Mouse (Mus musculus) embryonic facial prominence, embryonic 15.5 days (tissue): ENCODE measurements around the gene Parp1. TPM values are rescaled to one million over a fixed set of nuclear protein-coding genes. Genes with fewer than 3 reads are reported as not detected.
"Not testable (repeated sequence)": the region's sequence is repeated elsewhere in the genome, so short reads cannot be mapped to it uniquely, and the experiment has no call there.

Source experiments
- ATAC-seq: fragments of 200-750 bp; cut with Nextera tagmentation; 2 replicates; pipeline ENCODE4 v1.8.0; 2017; ENCODE audit warnings: low read depth, moderate TSS enrichment; ENCODE audit not compliant: insufficient number of reproducible peaks, low FRiP score, low TSS enrichment
- H3K27ac ChIP-seq: fragments of 300-500 bp; sonication (generic); replicated peaks from 2 replicates; pipeline ENCODE4 v1.5.1; 2015; ENCODE audit warnings: mild to moderate bottlenecking, inconsistent platforms
- H3K27me3 ChIP-seq: fragments of 300-500 bp; sonication (generic); 2 replicates; pipeline ENCODE4 v1.6.1; 2015; ENCODE audit warnings: inconsistent platforms
- H3K36me3 ChIP-seq: fragments of 300-500 bp; sonication (generic); 2 replicates; pipeline ENCODE4 v1.6.1; 2015; ENCODE audit warnings: mild to moderate bottlenecking, inconsistent platforms
- H3K4me1 ChIP-seq: fragments of 300-500 bp; sonication (generic); 2 replicates; pipeline ENCODE4 v1.6.1; 2015; ENCODE audit warnings: inconsistent platforms
- H3K4me2 ChIP-seq: fragments of 300-500 bp; sonication (generic); replicated peaks from 2 replicates; pipeline ENCODE4 v1.6.1; 2015; ENCODE audit warnings: mild to moderate bottlenecking, inconsistent platforms
- H3K4me3 ChIP-seq: fragments of 300-500 bp; sonication (generic); replicated peaks from 2 replicates; pipeline ENCODE4 v1.5.1; 2015; ENCODE audit warnings: mild to moderate bottlenecking, inconsistent platforms
- H3K9ac ChIP-seq: fragments of 300-500 bp; sonication (generic); 2 replicates; pipeline ENCODE4 v1.6.1; 2015; ENCODE audit warnings: inconsistent platforms
- H3K9me3 ChIP-seq: fragments of 300-500 bp; sonication (generic); replicated peaks from 2 replicates; pipeline ENCODE4 v1.6.1; 2016; ENCODE audit warnings: inconsistent platforms
- WGBS: fragments of 180-500 bp; shearing (Covaris S2); methylation state at CpG from one replicate; pipeline ENCODE4 v1.1.7; 2015; 5-methylcytosine and 5-hydroxymethylcytosine counted together
- polyA plus RNA-seq: library from polyadenylated mRNA; unstranded; fragments of >200 nt; fragmentation: Nextera tagmentation; extraction: Ambion mirVana; gene quantifications from 2 replicates; pipeline ENCODE4 v1.2.1, GENCODE M21; 2015

Parp1 gene
- polyA plus RNA-seq, 1 experiment from 2014 or later: 99.0 TPM

DNA sequence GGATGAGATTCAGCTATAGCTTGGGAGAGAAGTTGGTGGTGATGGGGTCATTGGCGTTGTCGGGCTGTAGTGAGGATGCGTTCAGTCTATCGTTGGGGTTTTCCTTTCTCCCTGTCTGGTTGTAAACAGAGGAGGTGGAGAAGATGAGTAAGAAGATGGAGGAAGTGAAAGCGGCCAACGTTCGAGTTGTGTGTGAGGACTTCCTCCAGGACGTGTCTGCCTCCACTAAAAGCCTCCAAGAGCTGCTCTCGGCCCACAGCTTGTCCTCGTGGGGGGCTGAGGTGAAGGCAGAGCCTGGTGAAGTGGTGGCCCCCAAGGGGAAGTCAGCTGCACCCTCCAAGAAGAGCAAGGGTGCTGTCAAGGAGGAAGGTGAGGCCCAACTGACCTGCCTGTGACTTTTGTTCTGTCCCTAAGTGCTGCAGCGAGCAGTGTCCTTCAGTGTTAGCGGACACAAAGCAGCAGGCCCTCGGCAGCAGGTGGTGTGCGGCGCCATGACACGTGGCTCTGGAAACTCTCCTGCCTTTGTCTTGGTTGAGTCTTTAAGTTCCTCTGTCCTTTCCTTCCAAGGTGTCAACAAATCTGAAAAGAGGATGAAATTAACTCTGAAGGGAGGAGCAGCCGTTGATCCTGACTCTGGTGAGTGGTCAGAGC lies 19.2 kb downstream of the Parp1 start:
- no peak overlapping the region for H3K4me3 ChIP-seq
- H3K27ac ChIP-seq: no peak overlapping the region
- no peak overlapping the region for H3K4me2 ChIP-seq
- 92% methylated on average over 17 of the region's 17 CpGs for WGBS
- H3K9me3 ChIP-seq: no peaks in the 10 kb centered on the region
- no peak overlapping the region for H3K9ac ChIP-seq
- H3K4me1 ChIP-seq: no peaks in the 10 kb centered on the region
- no peak for ATAC-seq
- H3K27me3 ChIP-seq: no peaks in the 10 kb centered on the region
- H3K36me3 ChIP-seq: peaks cover 99% of the 10 kb centered on the region

- 81% methylated on average over 6 of the region's 6 CpGs for WGBS
- no peaks in the 10 kb centered on the region for H3K9me3 ChIP-seq
- H3K4me2 ChIP-seq: no peak overlapping the region
- no peak overlapping the region for H3K9ac ChIP-seq
- ATAC-seq: no peak
- no peaks in the 10 kb centered on the region for H3K27me3 ChIP-seq
- no peak overlapping the region for H3K4me3 ChIP-seq
- H3K27ac ChIP-seq: no peak overlapping the region
- peaks cover 74% of the 10 kb centered on the region for H3K36me3 ChIP-seq
- no peaks in the 10 kb centered on the region for H3K4me1 ChIP-seq
These were observed 31.9 kb downstream of the Parp1 start for GRCm38 (mm10) chr1:180600578-180600977.

GRCm38 (mm10) chr1:180601806-180602205 lies 33.1 kb downstream of the Parp1 start:
- Histone ChIP-seq H3K4me1 (no peaks in the 10 kb centered on the region), H3K9me3 (no peaks in the 10 kb centered on the region), H3K4me2 (no peak overlapping the region), H3K4me3 (no peak overlapping the region), H3K27ac (no peak overlapping the region), H3K9ac (no peak overlapping the region), H3K36me3 (peaks cover 62% of the 10 kb centered on the region), H3K27me3 (no peaks in the 10 kb centered on the region)
- 86% methylated on average over 6 of the region's 6 CpGs for WGBS
- ATAC-seq: no peak

- Histone ChIP-seq H3K9ac (no peak overlapping the region), H3K27me3 (no peaks in the 10 kb centered on the region), H3K4me3 (no peak overlapping the region), H3K4me2 (no peak overlapping the region), H3K36me3 (peaks cover 35% of the 10 kb centered on the region), H3K4me1 (no peaks in the 10 kb centered on the region), H3K9me3 (no peaks in the 10 kb centered on the region), H3K27ac (no peak overlapping the region)
- no peak for ATAC-seq
- 66% methylated on average over 4 of the region's 4 CpGs for WGBS
These were observed 35.9 kb downstream of the Parp1 start for GRCm38 (mm10) chr1:180604579-180604978.

- Histone ChIP-seq H3K4me3 (no peak overlapping the region), H3K36me3 (peaks cover 20% of the 10 kb centered on the region), H3K27ac (no peak overlapping the region), H3K4me2 (no peak overlapping the region), H3K27me3 (no peaks in the 10 kb centered on the region), H3K9me3 (no peaks in the 10 kb centered on the region), H3K9ac (no peak overlapping the region), H3K4me1 (no peaks in the 10 kb centered on the region)
- 66% methylated on average over 3 of the region's 3 CpGs for WGBS
- ATAC-seq: no peak
These were observed 37.4 kb downstream of the Parp1 start for GRCm38 (mm10) chr1:180606106-180606505.

DNA sequence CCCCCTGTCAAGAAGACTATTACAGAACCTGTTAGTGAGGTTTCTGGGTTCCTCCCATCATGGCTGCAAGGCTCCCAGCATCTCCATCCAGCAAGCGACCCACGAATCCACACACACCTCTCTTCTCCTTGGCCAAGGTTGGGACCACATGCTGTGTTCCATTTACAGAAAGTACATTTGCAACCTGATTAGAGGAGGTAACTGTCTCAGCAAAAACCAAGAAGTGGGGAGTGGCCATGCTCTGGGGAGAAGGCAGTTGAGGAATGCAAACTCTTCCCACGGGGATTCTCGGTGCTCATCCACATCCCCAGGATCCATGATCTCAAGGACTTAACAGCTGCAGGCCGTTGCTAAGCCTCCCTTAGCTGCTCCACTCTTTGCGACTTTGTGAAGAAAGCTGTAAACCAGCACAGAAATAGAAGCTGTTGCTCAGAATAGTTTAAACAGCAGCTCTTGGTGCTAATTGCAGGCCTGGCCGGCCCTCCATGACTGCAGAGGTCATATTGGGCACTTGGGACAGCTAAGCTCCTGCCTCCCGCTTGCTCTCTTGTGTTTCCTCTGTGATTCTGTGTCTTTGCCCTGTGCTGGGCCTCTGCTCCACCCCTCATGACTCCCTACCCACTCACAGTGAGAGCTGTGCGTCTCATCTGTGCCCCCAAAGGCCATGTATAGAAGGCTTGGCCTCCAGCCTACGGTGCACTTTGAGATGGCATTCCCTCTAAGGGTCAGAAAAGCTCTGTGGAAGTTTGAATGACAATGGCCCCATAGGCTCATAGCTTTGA lies 38.3 kb downstream of the Parp1 start:
- H3K4me3 ChIP-seq: no peak overlapping the region
- no peak overlapping the region for H3K9ac ChIP-seq
- H3K27me3 ChIP-seq: no peaks in the 10 kb centered on the region
- H3K27ac ChIP-seq: no peak overlapping the region
- no peaks in the 10 kb centered on the region for H3K4me1 ChIP-seq
- no peak for ATAC-seq
- no peaks in the 10 kb centered on the region for H3K9me3 ChIP-seq
- no peak overlapping the region for H3K4me2 ChIP-seq
- peaks cover 12% of the 10 kb centered on the region for H3K36me3 ChIP-seq
- 70% methylated on average over 10 of the region's 10 CpGs for WGBS

- Histone ChIP-seq H3K4me3 (no peak overlapping the region), H3K9me3 (no peaks in the 10 kb centered on the region), H3K4me2 (no peak overlapping the region), H3K36me3 (peaks cover 8% of the 10 kb centered on the region), H3K27me3 (no peaks in the 10 kb centered on the region), H3K4me1 (no peaks in the 10 kb centered on the region), H3K9ac (no peak overlapping the region), H3K27ac (no peak overlapping the region)
- ATAC-seq: no peak
- WGBS: 85% methylated on average over 2 of the region's 2 CpGs
These were observed 38.8 kb downstream of the Parp1 start for GRCm38 (mm10) chr1:180607578-180607879.

- not testable (repeated sequence) for H3K4me2 ChIP-seq, H3K27ac ChIP-seq, H3K27me3 ChIP-seq, H3K9me3 ChIP-seq, ATAC-seq, H3K4me1 ChIP-seq, H3K36me3 ChIP-seq, H3K4me3 ChIP-seq, H3K9ac ChIP-seq
- whole genome bisulfite sequencing: 96% methylated on average over 10 of the region's 14 CpGs
These were observed 43.1 kb downstream of the Parp1 start for GRCm38 (mm10) chr1:180611842-180612241.

GRCm38 (mm10) chr1:180616762-180617161 lies 48.0 kb downstream of the Parp1 start:
- no peaks in the 10 kb centered on the region for H3K36me3 ChIP-seq
- 94% methylated on average over 3 of the region's 3 CpGs for WGBS
- no peak overlapping the region for H3K9ac ChIP-seq
- no peak for ATAC-seq
- H3K4me3 ChIP-seq: no peak overlapping the region
- no peaks in the 10 kb centered on the region for H3K4me1 ChIP-seq
- H3K27me3 ChIP-seq: no peaks in the 10 kb centered on the region
- H3K4me2 ChIP-seq: no peak overlapping the region
- H3K27ac ChIP-seq: no peak overlapping the region
- H3K9me3 ChIP-seq: no peaks in the 10 kb centered on the region

DNA sequence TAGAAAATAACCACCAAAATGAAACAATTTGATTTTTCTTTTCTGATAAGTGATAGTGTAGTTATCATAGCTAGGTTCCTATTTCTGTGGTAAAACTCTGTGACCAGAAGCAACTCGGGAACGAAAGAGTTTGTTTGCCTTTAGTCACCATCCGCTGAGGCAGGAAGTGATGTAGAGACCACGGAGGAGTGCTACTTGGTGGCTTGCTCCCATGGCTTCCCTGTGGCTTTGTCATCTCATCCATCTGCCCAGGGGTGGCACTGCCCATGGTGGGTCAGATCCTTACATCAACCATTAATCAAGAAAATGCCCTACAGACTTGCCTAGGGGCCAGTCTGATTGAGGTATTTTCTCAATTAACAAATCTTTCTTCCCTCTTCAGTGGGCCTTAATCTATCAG lies 53.7 kb downstream of the Parp1 start:
- Histone ChIP-seq H3K9me3 (no peaks in the 10 kb centered on the region), H3K36me3 (no peaks in the 10 kb centered on the region), H3K4me3 (no peak overlapping the region), H3K9ac (no peak overlapping the region), H3K27me3 (no peaks in the 10 kb centered on the region), H3K27ac (no peak overlapping the region), H3K4me2 (no peak overlapping the region), H3K4me1 (no peaks in the 10 kb centered on the region)
- 83% methylated on average over 4 of the region's 4 CpGs for WGBS
- ATAC-seq: no peak

DNA sequence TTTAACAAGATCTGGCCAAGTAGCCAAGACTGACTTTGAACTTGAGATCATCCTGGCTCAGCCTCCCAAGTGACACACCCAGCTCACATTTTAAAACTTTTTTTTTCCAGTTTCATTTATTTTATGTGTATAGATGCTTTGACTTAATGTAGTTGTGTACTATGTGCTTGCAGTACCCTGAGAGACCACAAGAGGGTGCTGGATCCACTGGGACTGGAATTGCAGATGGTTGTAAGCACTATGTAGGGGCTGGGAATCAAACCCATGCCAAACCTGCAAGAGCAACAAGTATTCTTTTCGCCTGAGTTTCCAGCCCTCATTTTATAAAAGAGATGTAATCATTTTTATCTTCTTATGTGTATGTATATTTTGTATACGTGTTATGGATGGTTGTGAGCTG lies 55.2 kb downstream of the Parp1 start:
- H3K4me1 ChIP-seq: no peaks in the 10 kb centered on the region
- H3K4me3 ChIP-seq: no peak overlapping the region
- H3K9me3 ChIP-seq: no peaks in the 10 kb centered on the region
- H3K4me2 ChIP-seq: no peak overlapping the region
- ATAC-seq: no peak
- no peaks in the 10 kb centered on the region for H3K36me3 ChIP-seq
- H3K27me3 ChIP-seq: no peaks in the 10 kb centered on the region
- H3K9ac ChIP-seq: no peak overlapping the region
- H3K27ac ChIP-seq: no peak overlapping the region
- WGBS: 88% methylated on average over 2 of the region's 2 CpGs

GRCm38 (mm10) chr1:180626141-180626540 lies 57.4 kb downstream of the Parp1 start:
- 60% methylated on average over 2 of the region's 2 CpGs for WGBS
- Histone ChIP-seq H3K4me3 (no peak overlapping the region), H3K36me3 (no peaks in the 10 kb centered on the region), H3K4me2 (no peak overlapping the region), H3K27me3 (no peaks in the 10 kb centered on the region), H3K9ac (no peak overlapping the region), H3K9me3 (no peaks in the 10 kb centered on the region), H3K27ac (no peak overlapping the region), H3K4me1 (no peaks in the 10 kb centered on the region)
- ATAC-seq: no peak
